Mouse (Mus musculus): ENCODE data around the gene Gak.
A peak's percentile ranks its signal among the peaks of the same experiment; 100 is the strongest.
"Not testable (repeated sequence)": the region's sequence is repeated elsewhere in the genome, so short reads cannot be mapped to it uniquely, and the experiment has no call there.

The Gak gene

GRCm38 (mm10) chr5:108655891-108656650, 26.5 kb upstream of the Gak start:
- no peak for DNase-seq (ENCODE audit: low spot score)

DNA sequence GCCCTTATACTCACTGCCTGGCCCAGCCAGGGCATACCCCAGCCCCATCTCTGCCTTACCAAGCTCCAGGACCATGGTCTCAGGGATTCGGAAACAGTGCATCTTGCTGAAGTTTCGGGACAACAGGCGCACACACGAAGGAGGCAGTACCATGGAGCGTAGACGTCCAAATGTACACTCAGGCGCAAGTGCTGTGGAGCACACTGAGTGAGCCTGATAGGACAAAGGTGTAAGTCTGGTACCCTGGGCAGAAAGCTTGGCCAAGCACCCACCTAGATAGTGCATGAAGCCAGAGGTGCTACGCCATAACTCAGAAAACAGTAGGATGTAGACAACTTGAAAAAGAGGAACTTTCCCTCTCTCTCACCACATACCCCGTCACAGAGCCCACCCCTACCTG, 25.8 kb upstream of the Gak start:
- DNase-seq (ENCODE audit: low spot score), result no peak

DNA sequence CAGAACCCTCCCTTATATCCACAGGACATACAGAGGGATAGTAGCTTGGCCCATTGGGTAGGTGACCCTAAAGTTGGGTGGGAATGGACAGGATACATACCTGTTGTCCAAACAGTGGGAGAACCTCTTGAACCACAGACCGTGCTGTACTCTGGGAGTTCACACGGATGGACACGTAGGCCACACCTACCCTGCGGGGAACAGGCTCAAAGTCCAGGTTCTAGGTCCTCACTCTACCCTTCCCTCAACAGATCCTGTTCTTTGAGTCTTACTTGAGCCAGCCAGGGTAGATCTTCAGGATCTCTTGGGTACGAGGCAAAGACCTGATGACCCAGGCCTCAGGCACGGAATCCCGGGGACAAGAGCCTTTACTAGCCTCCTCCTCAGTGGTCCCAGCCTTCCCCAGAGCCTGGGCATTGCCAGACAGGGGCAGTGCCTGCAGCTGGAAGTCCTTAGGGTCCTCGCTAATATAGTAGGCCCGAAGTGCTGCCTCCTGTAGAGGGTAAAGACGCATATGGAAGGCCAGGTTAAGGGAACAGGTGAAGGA, 25.0 kb upstream of the Gak start:
- no peak for DNase-seq (ENCODE audit: low spot score)

DNA sequence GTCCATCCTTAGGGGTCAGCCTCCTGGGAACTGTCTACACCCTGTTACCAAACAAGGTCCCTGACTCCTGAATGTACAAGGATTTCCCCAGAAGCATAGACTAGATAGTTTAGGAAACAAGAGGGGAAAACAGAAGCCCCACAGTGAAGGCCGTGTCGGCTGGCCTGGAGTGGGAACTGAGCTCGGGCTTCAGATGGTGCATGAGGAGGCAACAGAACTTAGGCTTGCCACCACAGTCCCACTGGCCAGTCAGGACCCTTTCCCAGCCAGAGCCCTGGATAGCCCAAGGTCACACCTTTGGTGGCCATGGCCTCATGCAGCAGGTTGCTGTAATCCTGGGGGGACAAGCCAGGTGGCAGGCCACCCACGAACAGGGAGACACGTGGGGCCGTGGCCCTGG, 23.8 kb upstream of the Gak start:
- DNase-seq (ENCODE audit: low spot score), result no peak

- peak; percentile 75 for DNase-seq (ENCODE audit: low spot score)
Observed at GRCm38 (mm10) chr5:108651823-108652222, 22.3 kb upstream of the Gak start.

GRCm38 (mm10) chr5:108651136-108651720, 21.7 kb upstream of the Gak start:
- DNase-seq (ENCODE audit: low spot score), result no peak

GRCm38 (mm10) chr5:108650341-108650740, 20.8 kb upstream of the Gak start:
- DNase-seq (ENCODE audit: low spot score), result no peak

GRCm38 (mm10) chr5:108648937-108649576, 19.5 kb upstream of the Gak start:
- no peak for DNase-seq (ENCODE audit: low spot score)

DNA sequence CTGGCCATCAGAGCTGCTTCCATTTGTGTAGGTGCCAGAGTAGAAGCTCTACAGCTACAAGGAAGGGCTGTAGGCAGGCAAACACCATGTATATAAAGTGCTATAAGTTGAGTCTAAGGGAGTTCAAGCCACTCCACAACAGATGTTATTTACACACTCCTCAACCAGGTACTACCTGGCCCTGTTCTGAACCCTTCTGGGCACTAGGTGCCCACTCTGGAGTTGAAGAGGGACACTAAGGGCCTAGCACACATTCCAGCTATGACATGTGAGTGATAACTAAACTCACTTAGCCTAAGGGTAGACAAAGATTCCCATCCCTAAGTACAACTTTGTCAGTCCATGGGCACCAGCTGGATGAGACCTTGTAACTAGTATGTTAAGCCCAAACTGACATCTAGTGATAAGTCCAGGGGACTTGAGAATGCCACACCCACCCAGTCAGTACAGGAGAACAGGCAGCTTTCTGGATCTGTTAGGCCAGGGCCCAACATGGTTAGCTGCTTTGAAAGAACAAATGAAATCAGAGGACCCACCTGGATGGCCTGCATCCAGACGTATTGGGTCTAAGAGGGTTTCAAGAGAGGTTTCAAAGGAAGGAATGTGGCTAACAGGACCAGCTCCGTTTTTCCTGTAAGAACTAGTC, 18.4 kb upstream of the Gak start:
- no peak for DNase-seq (ENCODE audit: low spot score)

DNA sequence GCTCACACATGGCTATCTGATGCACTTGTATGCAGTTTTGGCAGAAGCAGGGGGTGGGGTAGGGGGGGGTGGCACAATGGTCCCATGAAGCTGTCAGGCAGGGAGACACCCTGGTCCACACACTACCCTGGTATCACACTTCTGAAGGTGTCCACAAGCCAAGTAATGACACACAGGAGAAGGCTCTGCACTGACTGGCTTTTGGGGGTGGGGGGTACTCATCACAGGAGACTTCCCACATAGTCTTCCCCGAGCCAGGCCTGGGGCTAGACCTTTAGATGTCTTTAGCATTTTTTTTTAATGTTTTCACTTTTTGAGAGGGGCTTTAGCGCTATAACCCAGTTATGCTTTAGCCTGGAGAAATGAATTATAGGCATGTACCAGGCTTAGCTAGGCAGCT, 17.8 kb upstream of the Gak start:
- DNase-seq (ENCODE audit: low spot score), result no peak

DNA sequence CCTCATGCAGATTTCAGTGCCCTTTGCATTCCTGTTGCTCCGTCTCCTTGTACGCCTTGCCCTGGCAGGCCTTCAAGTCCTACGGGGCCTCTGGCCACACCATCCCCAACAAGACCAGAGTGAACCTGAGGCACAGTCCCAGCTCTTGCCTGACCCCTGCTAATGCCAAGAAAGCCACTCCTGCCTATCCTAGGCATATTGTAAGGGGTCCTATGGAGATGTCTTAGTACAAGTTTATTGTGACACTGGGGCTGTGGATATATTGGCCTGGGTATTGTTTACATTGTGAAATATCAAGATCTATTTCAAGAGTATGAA, 16.7 kb upstream of the Gak start:
- DNase-seq (ENCODE audit: low spot score), result no peak

DNA sequence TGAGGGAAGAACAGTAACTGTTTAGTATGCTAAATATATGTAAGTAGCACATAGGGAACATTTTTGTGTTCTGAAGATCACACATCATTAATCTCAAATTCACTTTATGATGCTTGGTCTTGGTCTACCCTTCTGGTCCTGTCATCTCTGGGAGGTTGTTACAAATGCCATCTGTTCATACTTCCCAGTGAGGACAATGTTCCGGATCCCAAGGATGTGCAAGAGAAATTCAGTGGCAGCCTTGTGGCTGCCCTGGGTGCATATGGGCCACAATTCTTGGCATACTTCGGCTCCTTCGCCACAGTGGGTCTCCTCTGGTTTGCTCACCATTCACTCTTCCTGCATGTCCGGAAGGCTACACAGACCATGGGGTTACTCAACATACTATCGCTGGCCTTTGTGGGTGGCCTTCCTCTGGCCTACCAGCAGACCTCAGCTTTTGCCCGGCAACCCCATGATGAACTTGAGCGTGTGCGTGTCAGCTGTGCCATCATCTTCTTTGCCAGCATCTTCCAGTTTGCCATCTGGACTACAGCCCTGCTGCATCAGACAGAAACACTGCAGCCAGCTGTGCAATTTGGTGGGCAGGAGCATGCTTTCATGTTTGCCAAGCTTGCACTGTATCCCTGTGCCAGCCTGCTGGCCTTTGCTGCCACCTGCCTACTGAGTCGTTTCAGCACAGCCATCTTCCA, 16.2 kb upstream of the Gak start:
- no peak for DNase-seq (ENCODE audit: low spot score)

GRCm38 (mm10) chr5:108643674-108644073, 14.1 kb upstream of the Gak start:
- no peak for DNase-seq (ENCODE audit: low spot score)

- no peak for DNase-seq (ENCODE audit: low spot score)
Observed at GRCm38 (mm10) chr5:108636172-108636571, 6.6 kb upstream of the Gak start.

- not testable (repeated sequence) for DNase-seq (ENCODE audit: low spot score)
Observed at GRCm38 (mm10) chr5:108634088-108634487, 4.5 kb upstream of the Gak start.

DNA sequence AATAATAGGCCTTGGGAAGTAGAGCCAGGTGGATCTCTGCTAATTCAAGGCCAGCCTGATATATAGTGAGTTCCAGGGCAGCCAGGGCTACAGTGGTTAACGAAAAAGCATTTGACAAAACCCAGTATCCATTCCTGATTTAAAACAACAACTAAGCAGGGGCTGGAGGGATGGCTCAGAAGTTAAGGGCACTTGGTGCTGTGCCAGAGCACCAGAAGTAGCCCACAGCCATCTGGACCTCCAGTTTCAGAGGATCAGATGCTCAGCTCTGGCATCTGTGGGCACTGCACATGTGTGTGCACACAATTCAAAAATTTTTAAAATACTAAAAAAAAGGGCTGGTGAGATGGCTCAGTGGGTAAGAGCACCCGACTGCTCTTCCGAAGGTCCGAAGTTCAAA, 4.1 kb upstream of the Gak start:
- DNase-seq (ENCODE audit: low spot score), result peak; percentile 61

DNA sequence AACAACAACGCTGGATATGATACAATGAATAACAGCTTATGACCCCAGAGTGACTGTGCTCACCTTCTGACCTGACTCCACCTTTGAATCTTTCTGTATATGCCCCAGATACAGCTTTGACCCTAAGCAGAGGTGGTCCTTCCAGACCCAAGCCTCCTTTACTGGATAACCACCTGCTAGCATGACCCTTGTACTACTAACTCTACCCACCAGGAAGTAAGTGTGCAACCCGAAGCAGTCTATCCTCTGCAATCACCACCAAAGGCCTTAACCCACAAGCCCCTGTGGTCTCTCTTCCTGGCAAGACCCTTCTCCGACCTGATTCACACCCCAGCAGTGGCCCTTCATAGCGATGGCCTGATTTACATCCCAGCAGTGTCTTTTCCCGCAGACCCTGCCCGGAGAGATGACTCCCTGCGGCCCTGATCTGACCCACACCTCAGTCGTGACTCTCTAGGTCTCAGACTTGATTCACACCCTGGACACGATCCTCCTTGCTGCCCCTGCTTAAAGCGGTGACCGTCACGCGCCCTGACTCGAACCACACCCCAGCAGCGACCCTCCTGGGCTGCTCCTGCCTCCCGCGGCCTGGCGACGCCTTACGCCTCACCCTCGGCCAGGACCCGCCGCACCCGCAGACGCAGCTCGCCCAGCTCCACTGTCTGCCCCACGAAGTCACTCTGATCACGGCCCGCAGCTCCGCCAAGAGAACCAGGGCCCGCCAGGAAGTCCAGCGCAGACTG, 493 bp downstream of the Gak start:
- DNase-seq (ENCODE audit: low spot score), result peak; percentile 17

DNA sequence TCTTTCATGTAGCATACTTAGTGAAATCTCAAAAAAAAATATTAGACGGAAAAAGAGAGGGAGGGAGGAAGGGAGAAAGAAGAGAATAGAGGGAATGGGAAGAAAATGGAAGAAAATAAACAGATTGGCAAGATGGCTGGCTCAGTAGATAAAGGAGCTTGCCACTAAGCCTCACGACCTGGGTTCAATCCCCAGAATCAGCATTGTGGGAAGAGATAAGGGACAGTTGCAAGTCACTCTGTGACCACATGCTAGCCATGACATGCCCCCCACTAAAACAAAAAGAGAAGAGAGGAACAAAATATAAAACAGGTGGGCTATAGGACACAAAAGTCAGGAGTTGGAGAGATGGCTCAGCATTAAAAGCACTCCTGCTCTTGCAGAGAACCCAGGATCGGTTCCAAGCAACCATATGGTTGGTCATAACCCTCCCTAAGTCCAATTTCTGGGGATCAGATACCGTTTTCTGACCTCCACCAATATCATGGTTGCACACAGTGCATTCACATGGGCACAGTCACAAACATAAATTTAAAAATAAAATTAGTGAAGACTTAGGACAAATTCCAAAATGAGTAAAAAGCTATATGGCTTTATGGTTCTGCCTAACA, 3.4 kb downstream of the Gak start:
- DNase-seq (ENCODE audit: low spot score), result no peak

GRCm38 (mm10) chr5:108621870-108622269, 7.7 kb downstream of the Gak start:
- DNase-seq (ENCODE audit: low spot score), result no peak

DNA sequence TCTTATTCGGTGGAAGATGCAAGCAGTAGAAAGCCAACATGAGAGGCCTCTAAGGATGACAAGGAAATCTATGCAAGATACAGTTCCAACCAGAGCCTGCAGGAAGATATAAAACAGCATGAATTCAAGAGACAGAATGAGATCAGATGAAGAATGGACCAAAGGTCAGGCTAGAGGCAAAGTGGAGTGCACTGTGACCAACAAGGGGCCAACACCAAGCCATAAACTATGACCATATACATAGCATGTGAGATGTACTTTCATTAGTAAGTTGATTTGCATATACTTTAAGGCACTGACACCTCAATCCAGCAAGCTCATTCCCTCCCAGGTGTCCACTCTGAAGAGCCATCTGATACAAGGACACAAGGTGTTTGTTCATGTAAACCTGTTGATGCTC, 19.1 kb downstream of the Gak start:
- no peak for DNase-seq (ENCODE audit: low spot score)

- DNase-seq (ENCODE audit: low spot score), result no peak
Observed at GRCm38 (mm10) chr5:108602537-108602936, 27.0 kb downstream of the Gak start.
